Mouse (Mus musculus) layer of hippocampus, adult 8-10 months (tissue): ENCODE results near the gene Msh5. TPM values are rescaled to one million over a fixed set of nuclear protein-coding genes. Genes with fewer than 3 reads are reported as not detected.

Experiments
- total RNA-seq, 4 experiments: library from RNA; stranded (reverse); gene quantifications; 2 replicates each; pipeline ENCODE4 v1.2.4; 2022

Msh5 gene
- total RNA-seq, 4 experiments from 2014 or later = 1.1 to 2.1 (median 1.4) TPM

Other genes with a start within 250 kb of the Msh5 start
- 1 to 10 TPM; 2.7 to 3.2 (median 3.0) TPM for gene Cyp21a1, start 242.2 kb downstream of the Msh5 start, total RNA-seq
- 10 to 100 TPM; 52.3 to 70.3 (median 58.1) TPM for gene Stk19, start 209.8 kb downstream of the Msh5 start, total RNA-seq
- 10 to 100 TPM; 33.0 to 42.4 (median 34.4) TPM for gene Dxo, start 209.7 kb downstream of the Msh5 start, total RNA-seq
- 10 to 100 TPM; 67.1 to 77.5 (median 71.5) TPM for gene Skiv2l, start 196.5 kb downstream of the Msh5 start, total RNA-seq
- 10 to 100 TPM; 33.2 to 41.3 (median 40.8) TPM for gene Nelfe, start 196.4 kb downstream of the Msh5 start, total RNA-seq
- under 1 TPM; 0.17 to 0.31 (median 0.18) TPM for gene Cfb, start 184.2 kb downstream of the Msh5 start, total RNA-seq
- gene Zbtb12, start 167.3 kb downstream of the Msh5 start, total RNA-seq = 10 to 100 TPM in 2 of 4 experiments, 1 to 10 TPM in 2; 8.3 to 10.2 (median 9.3) TPM
- not detected for gene Gm20547, start 164.7 kb downstream of the Msh5 start, total RNA-seq
- gene C2, start 148.5 kb downstream of the Msh5 start, total RNA-seq = 1 to 10 TPM; 3.1 to 4.4 (median 4.3) TPM
- 100 to 1,000 TPM; 186 to 199 (median 189) TPM for gene Ehmt2, start 148.3 kb downstream of the Msh5 start, total RNA-seq
- gene Slc44a4, start 132.3 kb downstream of the Msh5 start, total RNA-seq = under 1 TPM; 0.14 to 0.41 (median 0.34) TPM
- gene Neu1, start 115.5 kb downstream of the Msh5 start, total RNA-seq = 10 to 100 TPM; 38.3 to 46.8 (median 41.7) TPM
- gene Hspa1b, start 87.5 kb downstream of the Msh5 start, total RNA-seq = 10 to 100 TPM; 13.2 to 31.7 (median 24.2) TPM
- gene Gm20481, start 76.8 kb downstream of the Msh5 start, total RNA-seq = not detected
- 10 to 100 TPM; 14.3 to 24.2 (median 19.4) TPM for gene Hspa1a, start 74.6 kb downstream of the Msh5 start, total RNA-seq
- under 1 TPM; 0.23 to 0.45 (median 0.31) TPM for gene Hspa1l, start 74.0 kb downstream of the Msh5 start, total RNA-seq
- gene Lsm2, start 64.9 kb downstream of the Msh5 start, total RNA-seq = 10 to 100 TPM; 13.1 to 19.1 (median 16.9) TPM
- gene Vars, start 45.8 kb downstream of the Msh5 start, total RNA-seq = 10 to 100 TPM; 49.9 to 58.8 (median 51.3) TPM
- gene Vwa7, start 30.2 kb downstream of the Msh5 start, total RNA-seq = under 1 TPM; 0.14 to 0.90 (median 0.56) TPM
- under 1 TPM in 2 of 4 experiments, not detected in 2; 0.76 to 0.95 TPM for gene Sapcd1, start 18.7 kb downstream of the Msh5 start, total RNA-seq
- 10 to 100 TPM in 2 of 4 experiments, 1 to 10 TPM in 2; 9.2 to 27.8 (median 15.9) TPM for gene Clic1, start 3.2 kb upstream of the Msh5 start, total RNA-seq
- gene Ddah2, start 12.3 kb upstream of the Msh5 start, total RNA-seq = 10 to 100 TPM in 3 of 4 experiments, 1 to 10 TPM in 1; 8.8 to 20.3 (median 14.9) TPM
- gene Ly6g6c, start 18.6 kb upstream of the Msh5 start, total RNA-seq = not detected
- under 1 TPM in 1 of 4 experiments, not detected in 3; 0.48 TPM for gene Mpig6b, start 19.4 kb upstream of the Msh5 start, total RNA-seq
- 1 to 10 TPM; 4.6 to 7.1 (median 5.6) TPM for gene Ly6g6e, start 30.2 kb upstream of the Msh5 start, total RNA-seq
- 1 to 10 TPM; 1.4 to 2.9 (median 2.2) TPM for gene Ly6g6d, start 31.3 kb upstream of the Msh5 start, total RNA-seq
- gene Ly6g6f, start 38.9 kb upstream of the Msh5 start, total RNA-seq = 1 to 10 TPM in 1 of 4 experiments, under 1 TPM in 2, not detected in 1; 0.41 to 1.0 (median 0.89) TPM
- gene Abhd16a, start 42.5 kb upstream of the Msh5 start, total RNA-seq = 100 to 1,000 TPM in 3 of 4 experiments, 10 to 100 TPM in 1; 96.2 to 115 (median 106) TPM
- gene Ly6g5c, start 61.5 kb upstream of the Msh5 start, total RNA-seq = not detected
- gene Ly6g5b, start 68.7 kb upstream of the Msh5 start, total RNA-seq = under 1 TPM; 0.27 to 0.83 (median 0.63) TPM
- 10 to 100 TPM; 17.6 to 19.2 (median 18.0) TPM for gene Gpank1, start 74.7 kb upstream of the Msh5 start, total RNA-seq
- 100 to 1,000 TPM; 176 to 194 (median 189) TPM for gene Csnk2b, start 75.3 kb upstream of the Msh5 start, total RNA-seq
- 10 to 100 TPM; 27.6 to 31.6 (median 30.9) TPM for gene D17H6S53E, start 79.6 kb upstream of the Msh5 start, total RNA-seq
- not detected for gene Apom, start 85.3 kb upstream of the Msh5 start, total RNA-seq
- gene Bag6, start 88.4 kb upstream of the Msh5 start, total RNA-seq = 100 to 1,000 TPM; 291 to 311 (median 298) TPM
- gene Prrc2a, start 118.2 kb upstream of the Msh5 start, total RNA-seq = 100 to 1,000 TPM; 302 to 328 (median 308) TPM
- 10 to 100 TPM in 2 of 4 experiments, 1 to 10 TPM in 2; 6.3 to 45.4 (median 25.7) TPM for gene Aif1, start 129.3 kb upstream of the Msh5 start, total RNA-seq
- 10 to 100 TPM in 1 of 4 experiments, 1 to 10 TPM in 3; 5.0 to 13.2 (median 7.1) TPM for gene Lst1, start 141.7 kb upstream of the Msh5 start, total RNA-seq
- 1 to 10 TPM in 1 of 4 experiments, under 1 TPM in 3; 0.53 to 1.4 (median 0.71) TPM for gene Ltb, start 147.7 kb upstream of the Msh5 start, total RNA-seq
- gene Tnf, start 155.3 kb upstream of the Msh5 start, total RNA-seq = under 1 TPM in 1 of 4 experiments, not detected in 3; 0.29 TPM
- under 1 TPM; 0.32 to 0.89 (median 0.67) TPM for gene Lta, start 158.6 kb upstream of the Msh5 start, total RNA-seq
- gene Gm16181, start 174.1 kb upstream of the Msh5 start, total RNA-seq = not detected
- 100 to 1,000 TPM; 592 to 630 (median 612) TPM for gene Atp6v1g2, start 186.9 kb upstream of the Msh5 start, total RNA-seq
- 10 to 100 TPM; 12.9 to 16.4 (median 14.9) TPM for gene Nfkbil1, start 189.0 kb upstream of the Msh5 start, total RNA-seq
- gene Ddx39b, start 195.0 kb upstream of the Msh5 start, total RNA-seq = 100 to 1,000 TPM; 216 to 231 (median 222) TPM
- gene H2-D1, start 216.0 kb upstream of the Msh5 start, total RNA-seq = 100 to 1,000 TPM in 2 of 4 experiments, 10 to 100 TPM in 2; 23.2 to 135 (median 64.4) TPM